Mouse (Mus musculus): ENCODE results near the gene Map6d1.

- TF ChIP-seq CTCF (conservative IDR thresholded peaks at IDR 0.05; ENCODE audit: low read length), result no peak
- no peak for TF ChIP-seq NANOG (IDR thresholded peaks at IDR 0.05; ENCODE audit: borderline replicate concordance, low read length)
These were observed 38.2 kb upstream of the Map6d1 start for GRCm38 (mm10) chr16:20279395-20279794.

Measured in E14TG2a.4 (cell line).